Mouse (Mus musculus) ovary, postnatal 36 days (tissue): ENCODE measurements around the gene Atp10a.
A peak's percentile ranks its signal among the peaks of the same experiment; 100 is the strongest.

Experiments used
- DNase-seq: peaks from one replicate; pipeline ENCODE4 v3.0.0; 2022; ENCODE audit warnings: low spot score, mixed read lengths

The Atp10a gene

DNA sequence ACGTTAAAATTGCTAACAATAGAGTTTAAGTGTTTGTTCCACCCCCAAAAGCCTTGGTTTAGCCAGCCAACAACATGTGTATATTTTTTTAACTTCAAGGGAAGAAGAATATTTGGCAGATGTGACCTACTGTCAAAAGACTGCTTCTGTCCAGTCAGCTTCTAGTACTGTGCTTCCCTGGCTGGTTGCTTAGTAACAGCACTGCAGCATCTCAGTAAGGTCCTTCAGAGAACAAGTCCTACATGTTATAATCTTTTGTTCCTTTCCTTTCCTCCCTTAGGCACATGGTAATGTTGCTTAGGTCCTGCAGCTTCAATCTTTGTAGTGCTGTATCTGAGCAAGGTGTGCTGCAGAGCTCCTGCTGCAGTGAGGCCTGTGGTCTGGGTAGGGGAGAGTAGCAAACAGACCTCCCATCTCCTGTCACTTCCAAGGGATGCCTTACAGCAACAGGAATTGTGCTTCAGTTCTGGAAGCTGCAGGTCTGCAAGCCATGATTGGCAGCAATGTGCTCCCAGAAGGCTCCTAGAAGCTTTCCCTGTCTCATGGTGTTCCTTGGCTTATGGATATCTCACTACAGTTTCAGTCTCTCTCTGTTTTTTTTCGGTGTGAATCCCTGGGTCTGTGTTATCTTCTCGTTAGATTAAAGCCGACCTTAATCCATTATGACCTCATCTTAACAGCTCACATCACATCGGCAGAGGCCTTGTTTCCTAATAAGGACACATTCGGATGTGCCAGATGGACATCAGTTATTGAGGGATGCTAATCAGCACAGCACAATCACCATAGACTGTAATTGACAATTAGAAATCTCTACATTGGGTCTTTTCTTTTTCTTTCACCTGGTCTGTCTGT, 34.3 kb downstream of the Atp10a start:
- no peak for DNase-seq

- DNase-seq: no peak
These were observed 35.1 kb downstream of the Atp10a start for GRCm38 (mm10) chr7:58690997-58691596.

GRCm38 (mm10) chr7:58692704-58693103, 36.7 kb downstream of the Atp10a start:
- peak; percentile 17 for DNase-seq

- no peak for DNase-seq
These were observed 37.4 kb downstream of the Atp10a start for GRCm38 (mm10) chr7:58693342-58693741.

GRCm38 (mm10) chr7:58695661-58696060, 39.7 kb downstream of the Atp10a start:
- DNase-seq: no peak

DNA sequence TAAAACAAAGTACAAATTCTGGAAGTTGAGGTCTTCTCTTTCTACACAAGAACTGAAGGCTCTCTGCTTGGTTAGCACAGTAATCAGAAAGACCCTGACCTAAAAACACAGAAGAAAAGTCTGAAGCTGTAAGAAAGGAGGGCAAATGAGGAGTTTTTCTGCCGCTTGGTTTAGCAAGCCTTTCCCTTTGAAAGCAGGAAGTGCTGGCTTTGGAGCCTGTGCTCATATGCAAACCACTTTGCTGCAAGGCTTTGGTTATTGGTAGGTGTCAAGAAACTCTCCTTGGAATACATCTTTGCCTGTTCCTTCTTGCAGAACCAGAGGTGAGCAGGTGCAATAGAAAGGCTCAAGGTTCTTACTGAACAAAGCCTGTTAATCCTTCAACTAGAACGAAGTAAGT, 41.1 kb downstream of the Atp10a start:
- no peak for DNase-seq

DNA sequence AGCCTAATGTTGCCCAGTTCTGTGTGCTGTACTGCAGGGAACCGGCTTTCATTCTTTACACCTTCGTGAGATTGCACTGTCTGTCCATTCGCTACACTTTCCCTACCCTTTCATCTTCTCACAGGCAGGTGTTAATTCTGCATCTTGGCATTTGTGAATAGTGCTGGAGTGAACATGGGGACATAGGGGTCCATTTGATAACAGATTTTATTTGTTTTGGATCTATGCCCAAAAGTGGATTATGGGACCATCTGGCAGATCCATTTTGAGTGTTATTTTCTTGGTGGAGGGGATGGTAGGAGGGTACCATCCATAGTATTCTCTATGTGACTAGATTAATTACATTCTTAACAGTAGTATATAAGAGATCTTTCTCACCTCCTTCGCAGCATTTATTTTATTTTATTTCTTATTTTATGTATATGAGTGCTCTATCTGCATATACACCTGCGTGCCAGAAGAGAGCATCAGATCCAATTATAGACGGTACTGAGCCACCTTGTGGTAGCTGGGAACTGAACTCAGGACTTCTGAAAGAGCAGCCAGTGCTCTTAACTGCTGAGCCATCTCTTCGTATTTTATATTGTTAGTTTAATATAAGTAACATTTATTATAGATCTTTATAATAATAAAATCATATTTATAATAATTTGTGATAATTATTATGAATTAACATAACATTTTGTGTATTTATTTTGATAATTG, 42.9 kb downstream of the Atp10a start:
- DNase-seq: no peak

- no peak for DNase-seq
These were observed 45.3 kb downstream of the Atp10a start for GRCm38 (mm10) chr7:58701311-58701710.

DNA sequence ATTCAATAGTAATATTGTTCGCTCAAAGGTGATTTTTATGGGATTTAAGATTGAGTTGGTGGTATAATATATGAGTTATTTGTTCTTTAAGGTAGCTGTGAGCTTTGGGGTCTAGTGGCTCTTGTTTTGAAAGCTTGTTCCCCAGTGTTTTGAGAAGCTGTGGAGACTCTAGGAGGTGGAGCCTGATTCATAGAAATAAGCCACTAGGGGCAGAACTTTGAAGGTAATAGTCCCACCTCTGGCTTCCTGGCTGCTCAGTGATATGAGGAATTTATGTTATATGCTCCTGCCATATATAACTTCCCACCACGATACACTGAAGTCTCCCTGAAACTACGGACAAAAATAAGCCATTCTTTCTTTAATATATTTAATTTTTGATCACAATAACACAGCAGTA, 49.2 kb downstream of the Atp10a start:
- no peak for DNase-seq

DNA sequence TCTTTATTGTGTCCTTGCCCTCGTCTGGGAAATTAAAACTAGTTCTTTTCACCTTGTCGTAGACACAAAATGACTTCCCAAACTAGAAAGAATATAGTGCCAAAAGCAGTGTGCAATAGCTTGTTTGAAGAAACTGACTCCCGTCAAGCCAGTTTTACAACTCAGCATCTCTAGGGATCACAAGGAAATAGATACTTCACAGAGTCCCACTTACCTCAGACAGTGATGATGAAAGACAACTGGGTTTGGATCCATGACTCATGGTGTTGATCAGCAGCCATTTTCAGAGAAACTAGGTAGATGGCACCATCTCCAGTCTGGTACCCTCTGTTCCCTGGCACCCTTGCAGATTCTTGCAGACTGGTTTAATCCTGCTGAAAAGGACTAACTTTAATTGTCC, 53.3 kb downstream of the Atp10a start:
- no peak for DNase-seq

DNA sequence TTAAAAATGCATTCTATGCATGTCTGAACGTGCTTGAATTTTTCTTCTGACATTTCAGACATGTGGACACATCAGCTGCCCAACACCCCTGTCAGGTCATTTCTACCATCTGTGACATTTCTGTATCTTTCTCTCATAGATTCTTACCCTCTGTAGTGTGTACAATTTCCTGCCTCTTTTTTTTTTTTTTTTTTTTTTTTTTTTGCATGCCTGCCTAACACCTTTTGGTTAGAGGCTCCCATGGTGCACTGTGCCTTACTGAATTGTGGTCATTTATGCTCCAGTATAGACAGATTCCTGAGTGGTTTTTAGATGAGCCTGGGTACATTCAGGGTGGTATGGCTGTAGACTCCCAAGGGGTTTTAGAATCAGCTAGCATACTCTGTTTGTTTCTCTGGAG, 54.3 kb downstream of the Atp10a start:
- no peak for DNase-seq

- DNase-seq: no peak
These were observed 55.8 kb downstream of the Atp10a start for GRCm38 (mm10) chr7:58711811-58712210.

DNA sequence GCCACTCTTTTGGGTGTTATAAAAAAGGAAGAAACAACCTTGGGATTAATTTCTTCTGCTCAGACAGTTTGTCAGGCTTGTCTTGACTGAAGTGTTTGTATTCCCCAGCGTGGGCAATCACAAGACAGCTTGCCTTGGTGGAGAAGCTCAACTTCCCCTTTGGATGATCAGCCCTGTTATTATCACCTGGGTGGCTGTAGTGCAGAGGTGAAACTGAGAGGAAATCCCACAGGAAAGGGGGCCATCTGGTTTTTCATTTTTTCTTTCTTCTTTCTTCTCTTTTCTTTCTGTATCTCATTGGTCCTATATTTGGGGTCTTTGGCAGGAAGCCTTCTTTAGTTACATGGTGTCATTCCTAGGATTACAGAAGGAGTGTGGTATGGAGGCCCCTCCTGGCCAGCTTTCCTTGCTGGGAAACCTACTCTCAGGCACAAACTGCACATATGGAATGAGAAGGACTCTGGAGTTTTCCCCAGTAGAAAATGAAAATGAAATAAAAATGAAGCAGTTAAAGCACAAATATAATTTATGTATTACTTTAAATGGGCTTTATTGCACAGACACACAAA, 59.7 kb downstream of the Atp10a start:
- DNase-seq: no peak

DNA sequence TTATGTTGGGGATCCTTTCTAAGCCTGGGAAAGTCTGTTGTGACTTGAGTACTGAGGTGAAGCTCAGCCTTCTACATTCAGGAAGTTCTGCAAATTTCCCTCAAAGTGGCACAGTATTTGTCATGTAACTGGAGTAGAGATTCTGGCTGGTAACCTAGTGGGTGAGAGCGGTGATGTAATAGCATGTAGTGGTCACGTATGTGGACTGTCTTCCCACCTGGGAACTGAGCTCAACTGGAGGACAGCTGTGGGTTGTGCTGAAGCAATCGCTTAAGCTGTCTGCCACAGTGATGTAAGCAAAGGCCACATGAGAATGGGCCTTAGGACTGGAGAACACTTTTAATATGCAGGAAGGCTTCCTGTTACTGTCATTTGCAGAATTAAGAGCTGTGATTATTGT, 60.7 kb downstream of the Atp10a start:
- DNase-seq: no peak

- no peak for DNase-seq
These were observed 62.6 kb downstream of the Atp10a start for GRCm38 (mm10) chr7:58718556-58718955.

- DNase-seq: no peak
These were observed 63.4 kb downstream of the Atp10a start for GRCm38 (mm10) chr7:58719218-58719938.

GRCm38 (mm10) chr7:58722250-58722649, 66.3 kb downstream of the Atp10a start:
- no peak for DNase-seq

GRCm38 (mm10) chr7:58730201-58730600, 74.2 kb downstream of the Atp10a start:
- no peak for DNase-seq

GRCm38 (mm10) chr7:58730831-58731230, 74.9 kb downstream of the Atp10a start:
- no peak for DNase-seq

DNA sequence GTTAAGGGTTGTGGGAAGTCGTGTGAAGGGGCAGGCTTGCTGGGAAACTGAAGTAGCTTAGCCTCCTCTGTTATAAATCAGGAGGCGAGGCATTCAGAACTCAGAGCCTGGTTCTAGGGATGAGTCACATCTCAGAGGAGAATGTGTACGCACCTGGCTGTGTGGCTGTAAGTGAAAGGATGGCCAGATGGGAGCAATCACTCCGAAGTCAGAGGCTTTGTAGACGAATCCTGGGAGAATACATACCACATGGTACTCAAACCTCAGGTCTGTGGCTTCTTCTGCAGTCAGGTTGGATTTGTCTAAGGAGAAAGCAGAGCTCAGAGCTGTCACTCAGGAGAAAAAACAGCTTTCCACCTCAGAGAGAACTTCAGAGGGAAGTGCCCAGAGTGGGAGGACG, 76.4 kb downstream of the Atp10a start:
- no peak for DNase-seq

- no peak for DNase-seq
These were observed 77.5 kb downstream of the Atp10a start for GRCm38 (mm10) chr7:58733490-58733901.
